Mouse (Mus musculus) layer of hippocampus, adult 9-11 months (tissue): ENCODE measurements around the gene Mid1.
"Not testable (repeated sequence)": the region's sequence is repeated elsewhere in the genome, so short reads cannot be mapped to it uniquely, and the experiment has no call there.

Source experiments
- DNase-seq: peaks from one replicate; pipeline ENCODE4 v3.0.0; 2022

Gene Mid1

GRCm38 (mm10) chrX:169973806-169974205 lies 288.8 kb downstream of the Mid1 start:
- DNase-seq: peak; percentile 38

DNA sequence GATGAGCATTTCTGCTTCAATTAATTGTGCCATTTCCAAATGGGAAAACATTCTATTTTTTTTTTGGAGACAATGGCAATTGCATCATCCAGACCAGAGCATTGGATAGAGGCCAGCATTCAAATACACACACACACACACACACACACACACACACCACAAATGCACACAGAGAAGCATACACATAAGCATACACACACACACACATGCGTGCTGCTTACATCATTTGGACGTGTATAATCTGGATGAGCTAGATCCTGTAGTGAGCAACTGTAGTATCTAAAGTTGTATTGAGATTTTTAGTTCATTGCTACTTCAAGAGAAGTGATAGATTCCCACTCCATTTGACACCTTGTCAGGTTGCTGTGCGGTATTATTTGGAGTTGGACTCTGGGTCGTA lies 289.5 kb downstream of the Mid1 start:
- DNase-seq: peak; percentile 40

DNA sequence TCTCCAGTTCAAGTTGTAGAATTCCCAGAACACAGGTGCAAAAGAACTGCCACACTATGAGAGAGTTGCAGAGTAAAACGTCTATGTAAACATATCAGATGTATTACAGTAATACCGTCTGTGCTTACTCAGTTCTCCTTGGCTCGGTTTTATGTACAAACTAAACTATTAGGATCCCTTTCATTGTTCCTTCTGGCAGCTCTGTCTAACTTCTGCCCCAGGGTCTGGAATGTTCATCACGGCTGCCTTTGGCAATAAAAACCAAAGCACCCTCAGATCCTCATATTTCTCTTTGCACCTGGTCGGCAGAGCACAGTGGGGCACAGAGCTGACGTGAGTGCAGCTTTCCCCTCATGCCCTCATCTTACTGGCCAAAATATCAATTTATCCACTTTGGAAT lies 290.0 kb downstream of the Mid1 start:
- DNase-seq: peak; percentile 43

DNA sequence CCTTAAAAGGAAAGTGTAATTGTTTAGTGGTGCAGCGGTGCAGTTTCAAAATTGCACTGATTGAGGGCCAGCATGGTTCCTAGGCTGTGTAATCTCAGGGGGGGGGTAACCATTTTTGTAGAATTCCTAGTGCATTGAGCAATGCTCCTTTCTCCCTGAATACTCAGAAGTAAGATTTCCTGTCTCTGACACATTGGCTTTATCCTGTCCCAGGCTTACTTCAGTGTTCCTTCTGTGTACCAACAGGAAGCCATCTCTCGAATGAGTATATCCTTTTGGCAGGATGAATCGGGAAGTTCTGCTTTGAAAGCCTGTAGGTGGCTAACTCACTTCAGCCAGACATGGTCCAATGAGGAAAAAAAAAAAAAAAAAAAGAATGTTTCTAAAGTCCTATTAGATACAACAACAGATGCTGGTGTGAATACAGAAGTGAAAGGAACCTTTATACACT lies 290.7 kb downstream of the Mid1 start:
- DNase-seq: peak; percentile 55

GRCm38 (mm10) chrX:169976340-169976739 lies 291.3 kb downstream of the Mid1 start:
- DNase-seq: not testable (repeated sequence)

DNA sequence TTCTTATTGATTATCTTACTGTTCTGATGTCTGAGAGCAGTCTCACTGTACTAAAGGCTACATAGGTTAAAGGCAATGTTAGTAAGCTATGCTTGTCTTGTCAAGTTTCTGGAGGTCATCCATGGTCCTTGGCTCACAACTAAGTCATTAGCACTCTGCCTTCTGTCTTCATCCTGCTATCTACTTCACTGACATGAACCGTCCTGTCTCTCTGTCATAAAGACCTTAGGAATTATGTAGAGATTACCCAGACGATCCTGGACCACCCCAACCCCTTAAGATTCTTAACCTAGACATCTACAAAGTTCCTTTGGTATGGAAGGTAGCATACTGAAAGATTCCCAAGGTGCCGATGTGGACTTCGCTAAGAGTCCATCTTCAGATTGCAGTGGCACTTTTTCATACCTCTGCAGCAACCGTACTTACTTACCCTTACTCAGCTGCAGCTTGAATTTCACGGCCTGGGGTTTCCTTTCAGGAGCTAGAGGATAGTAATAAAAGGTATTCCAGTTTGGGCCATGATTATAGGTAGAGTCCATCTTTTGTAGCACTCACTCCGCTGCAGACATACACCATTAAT lies 292.9 kb downstream of the Mid1 start:
- peak; percentile 39 for DNase-seq

DNA sequence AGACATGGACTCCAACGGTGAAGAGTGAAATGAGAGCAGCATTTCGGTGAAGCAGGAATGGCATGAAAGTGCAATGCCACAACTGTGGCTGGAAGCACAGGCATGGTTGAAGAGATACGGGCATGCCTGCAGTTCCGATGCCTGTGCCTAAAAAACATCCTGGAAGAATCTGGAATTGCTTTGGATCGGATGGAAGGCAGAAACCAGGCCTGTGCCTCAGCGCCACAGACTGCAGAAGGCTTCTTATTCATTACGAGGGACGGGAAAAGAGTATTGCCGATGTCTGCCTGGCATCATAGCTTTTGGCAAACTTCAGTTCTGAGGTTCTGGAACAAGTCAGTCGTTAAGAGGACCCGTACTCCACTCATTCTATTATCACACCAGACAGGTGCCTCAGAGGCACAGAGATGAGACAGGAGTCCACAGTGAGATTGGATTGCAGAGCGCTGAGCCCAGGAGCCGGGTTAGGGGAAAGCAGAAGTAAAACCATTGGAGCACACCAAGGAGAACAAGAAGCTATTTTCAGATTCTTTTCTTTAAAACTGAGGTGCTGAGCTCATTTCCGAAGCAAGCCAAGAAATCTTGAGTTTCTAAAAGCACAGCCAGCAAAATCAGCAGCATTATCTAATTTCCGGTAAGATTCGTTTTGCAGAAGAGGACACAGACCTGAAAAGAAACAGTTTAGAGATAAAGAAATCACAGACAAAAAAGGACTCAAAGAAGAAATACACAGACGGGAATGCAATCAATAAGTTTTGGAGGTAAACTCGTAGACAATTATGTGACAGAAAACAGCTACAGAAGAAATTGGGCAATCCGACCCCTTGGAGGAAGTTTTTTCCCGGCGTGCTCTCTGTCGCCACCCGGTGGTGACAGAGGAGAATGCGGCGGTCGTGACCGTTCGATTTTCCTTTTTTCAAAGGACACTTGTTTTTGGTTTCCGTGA lies 293.7 kb downstream of the Mid1 start:
- peak; percentile 83 for DNase-seq

DNA sequence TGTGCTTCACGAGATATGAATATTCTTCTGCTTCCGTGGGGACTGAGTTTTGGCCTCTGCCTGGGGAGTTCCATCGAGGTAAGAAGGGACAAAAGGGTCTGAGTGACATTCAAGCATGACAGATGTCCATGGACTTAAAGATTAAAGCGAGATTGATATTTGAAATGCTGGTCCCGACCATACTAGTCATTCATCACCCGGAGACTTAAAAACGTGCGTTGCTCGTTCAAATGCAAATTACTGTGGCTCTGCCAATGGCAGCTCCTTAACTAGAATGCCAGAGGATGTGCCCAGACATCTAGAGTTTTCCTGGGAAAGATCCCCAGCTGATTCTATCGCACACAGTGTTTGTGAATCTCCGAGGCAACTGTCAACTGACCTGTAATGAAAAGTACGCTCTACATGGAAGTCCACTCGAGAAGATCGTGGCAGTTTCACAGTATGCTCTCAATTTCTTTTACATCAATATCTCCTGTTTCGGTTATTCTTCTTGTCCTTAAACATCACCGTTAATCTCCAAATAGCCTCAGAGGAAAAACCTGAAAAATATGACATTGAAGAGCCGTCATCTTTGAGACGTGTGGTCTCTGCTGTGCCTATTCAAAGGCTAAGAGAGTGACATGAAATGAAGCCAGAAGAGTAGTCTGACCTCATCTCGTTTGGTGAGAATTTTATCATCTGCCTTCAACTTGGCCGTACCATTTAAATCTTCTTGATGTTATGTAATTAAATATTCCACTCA lies 294.6 kb downstream of the Mid1 start:
- peak; percentile 74 for DNase-seq

DNA sequence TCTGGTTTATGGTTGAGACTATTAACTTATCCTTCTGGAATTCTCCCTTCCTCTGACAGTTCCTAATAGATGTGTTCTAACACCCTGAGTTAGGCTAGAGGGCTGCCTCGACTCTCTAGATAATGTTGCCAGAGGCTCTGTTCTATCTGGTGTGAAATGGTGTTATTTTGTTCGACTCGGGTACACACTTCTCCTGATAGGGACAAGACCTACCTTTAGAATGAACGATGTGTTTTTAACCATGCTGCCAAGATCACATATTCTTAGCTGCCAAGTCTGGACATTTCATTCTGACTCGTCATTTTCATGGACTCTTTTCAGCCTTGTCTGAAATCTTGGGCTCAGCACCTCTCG lies 295.2 kb downstream of the Mid1 start:
- peak; percentile 50 for DNase-seq

- peak; percentile 52 for DNase-seq
These were observed 295.9 kb downstream of the Mid1 start for GRCm38 (mm10) chrX:169980809-169981289.

DNA sequence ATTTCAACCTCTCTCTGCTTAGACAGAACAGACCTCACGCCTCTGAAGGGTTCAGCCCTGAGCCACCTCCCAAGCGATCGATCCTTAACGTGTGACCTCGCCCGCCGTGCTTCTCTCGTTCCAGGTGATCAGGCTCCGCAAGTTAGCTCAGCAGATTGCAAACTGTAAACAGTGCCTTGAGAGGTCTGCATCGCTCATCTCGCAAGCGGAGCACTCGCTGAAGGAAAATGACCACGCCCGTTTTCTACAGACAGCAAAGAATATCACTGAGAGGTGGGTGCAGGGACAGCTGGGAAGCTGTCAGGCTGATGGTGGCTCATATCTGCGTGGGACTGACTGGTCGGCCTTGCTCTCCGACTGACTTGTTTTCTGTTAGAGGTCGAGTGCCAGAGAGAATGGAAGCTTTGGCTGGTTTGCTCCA lies 296.8 kb downstream of the Mid1 start:
- peak; percentile 64 for DNase-seq

DNA sequence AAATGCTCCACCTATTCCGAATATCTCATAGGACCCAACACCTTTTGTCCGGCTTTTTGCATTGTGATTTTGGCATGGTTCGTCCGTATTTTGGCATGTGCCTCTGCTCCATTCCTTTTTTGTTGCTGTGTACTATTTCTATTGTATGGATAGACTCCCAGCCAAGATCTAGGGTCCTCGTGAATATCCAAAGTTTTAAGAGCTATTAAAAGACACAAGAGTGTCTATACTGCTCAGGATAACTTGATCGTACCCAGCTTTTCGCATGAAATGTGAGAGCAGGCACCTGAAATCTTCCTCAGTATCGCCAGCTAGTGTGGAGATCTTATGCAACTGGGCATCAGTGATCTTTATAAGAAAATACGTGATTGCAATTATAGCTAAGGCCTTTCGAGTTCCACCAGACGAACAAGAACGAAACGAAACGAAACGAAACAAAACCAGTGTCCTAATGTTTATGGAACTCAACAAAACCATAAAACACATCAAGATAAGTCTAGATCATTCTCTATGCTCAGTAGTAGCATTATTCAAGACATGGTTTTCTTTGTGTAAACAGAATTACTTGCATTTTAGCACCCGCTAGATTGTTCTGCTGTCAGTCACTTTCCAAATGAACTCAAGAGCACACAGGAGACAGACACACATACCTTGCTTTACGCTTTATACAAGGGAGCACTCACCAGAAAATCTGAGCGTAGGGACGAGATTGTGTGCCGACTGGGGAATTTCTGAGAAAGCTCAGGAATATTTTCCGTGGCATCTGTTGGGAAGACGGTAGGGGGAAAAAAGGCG lies 297.8 kb downstream of the Mid1 start:
- peak; percentile 7 for DNase-seq

DNA sequence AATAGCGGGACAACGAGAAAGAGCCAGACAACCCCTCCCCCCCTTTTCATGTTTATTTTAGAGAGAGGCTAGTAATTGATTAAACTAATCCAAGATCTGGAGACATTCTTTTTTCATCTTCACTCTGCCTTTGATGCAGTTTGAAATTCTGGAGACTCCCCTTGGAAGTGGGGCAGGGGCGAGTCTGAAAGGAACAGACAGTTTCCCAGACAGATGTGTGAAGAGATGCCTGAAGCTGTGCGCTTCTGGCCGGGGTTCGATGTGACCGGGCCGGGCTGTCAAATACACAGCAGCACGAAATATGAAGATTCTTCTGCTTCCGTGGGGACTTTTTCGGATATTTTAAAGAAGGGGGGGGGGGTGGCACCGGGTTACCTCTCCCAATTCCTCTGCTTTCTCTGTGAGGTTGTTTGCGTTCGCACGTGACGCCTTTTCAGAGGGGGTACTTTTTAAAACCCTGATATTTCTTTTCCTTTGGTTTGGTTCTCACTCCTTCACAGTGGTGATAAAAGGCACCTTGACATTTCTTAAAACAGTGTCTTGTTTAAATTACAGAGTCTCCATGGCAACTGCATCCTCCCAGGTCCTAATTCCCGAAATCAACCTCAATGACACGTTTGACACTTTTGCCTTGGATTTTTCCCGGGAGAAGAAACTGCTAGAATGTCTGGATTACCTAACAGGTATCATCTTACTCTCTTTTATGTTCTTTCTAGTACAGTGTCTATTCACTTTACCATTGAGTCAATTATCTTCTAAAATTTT lies 298.6 kb downstream of the Mid1 start:
- DNase-seq: peak; percentile 34

- peak; percentile 13 for DNase-seq
These were observed 299.3 kb downstream of the Mid1 start for GRCm38 (mm10) chrX:169984331-169984730.

GRCm38 (mm10) chrX:169984853-169985252 lies 299.9 kb downstream of the Mid1 start:
- peak; percentile 57 for DNase-seq

- peak; percentile 79 for DNase-seq
These were observed 300.8 kb downstream of the Mid1 start for GRCm38 (mm10) chrX:169985796-169986195.

GRCm38 (mm10) chrX:169986519-169987367 lies 301.7 kb downstream of the Mid1 start:
- peak; percentile 95 for DNase-seq

- DNase-seq: peak; percentile 79
These were observed 302.4 kb downstream of the Mid1 start for GRCm38 (mm10) chrX:169987368-169987837.

DNA sequence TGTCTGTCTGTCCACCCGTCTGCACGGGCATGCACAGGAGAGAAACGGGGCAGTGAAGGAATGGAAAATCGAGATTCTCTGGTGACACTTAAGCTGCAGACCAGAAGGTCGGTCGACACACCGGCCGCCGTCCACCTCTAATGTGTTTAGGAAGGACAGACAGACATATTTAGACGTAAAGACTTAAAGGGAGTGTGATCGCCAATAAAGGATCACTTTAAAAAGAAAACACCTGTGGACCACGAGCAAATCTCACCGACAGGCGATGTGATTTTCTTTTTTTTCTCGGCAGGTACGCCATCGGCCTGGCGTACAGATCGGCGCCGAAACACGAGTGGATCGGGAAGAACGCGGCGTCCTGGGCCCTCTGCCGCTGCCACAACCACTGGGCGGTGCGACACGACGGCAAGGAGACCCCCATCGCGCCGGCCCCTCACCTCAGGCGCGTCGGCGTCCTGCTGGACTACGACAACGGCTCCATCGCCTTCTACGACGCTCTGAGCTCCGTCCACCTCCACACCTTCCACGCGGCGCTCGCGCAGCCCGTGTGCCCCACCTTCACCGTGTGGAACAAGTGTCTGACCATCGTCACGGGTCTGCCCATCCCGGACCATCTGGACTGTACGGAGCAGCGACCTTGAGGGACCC lies 303.7 kb downstream of the Mid1 start:
- peak; percentile 78 for DNase-seq

DNA sequence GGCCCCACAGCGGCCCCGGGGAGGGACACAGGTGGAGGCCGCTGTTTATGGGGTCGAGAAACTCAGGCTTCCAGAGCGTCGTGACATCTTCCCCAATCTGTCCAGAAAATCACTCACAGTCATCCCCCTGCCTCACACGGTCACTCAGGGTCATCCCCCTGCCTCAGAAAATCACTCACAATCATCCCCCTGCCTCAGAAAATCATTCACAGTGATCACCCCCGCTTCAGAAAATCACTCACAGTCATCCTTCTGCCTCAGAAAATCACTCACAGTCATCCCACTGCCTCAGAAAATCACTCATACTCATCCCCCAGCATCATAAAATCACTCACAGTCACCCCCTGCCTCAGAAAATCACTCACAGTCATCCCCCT lies 304.2 kb downstream of the Mid1 start:
- DNase-seq: not testable (repeated sequence)
